Mouse (Mus musculus) ovary, postnatal 14 days (tissue): Measurements from ENCODE around the gene Fam193a.

Experiments
- DNase-seq: peaks from one replicate; pipeline ENCODE4 v3.0.0; 2022; ENCODE audit warnings: low spot score

Fam193a gene

DNA sequence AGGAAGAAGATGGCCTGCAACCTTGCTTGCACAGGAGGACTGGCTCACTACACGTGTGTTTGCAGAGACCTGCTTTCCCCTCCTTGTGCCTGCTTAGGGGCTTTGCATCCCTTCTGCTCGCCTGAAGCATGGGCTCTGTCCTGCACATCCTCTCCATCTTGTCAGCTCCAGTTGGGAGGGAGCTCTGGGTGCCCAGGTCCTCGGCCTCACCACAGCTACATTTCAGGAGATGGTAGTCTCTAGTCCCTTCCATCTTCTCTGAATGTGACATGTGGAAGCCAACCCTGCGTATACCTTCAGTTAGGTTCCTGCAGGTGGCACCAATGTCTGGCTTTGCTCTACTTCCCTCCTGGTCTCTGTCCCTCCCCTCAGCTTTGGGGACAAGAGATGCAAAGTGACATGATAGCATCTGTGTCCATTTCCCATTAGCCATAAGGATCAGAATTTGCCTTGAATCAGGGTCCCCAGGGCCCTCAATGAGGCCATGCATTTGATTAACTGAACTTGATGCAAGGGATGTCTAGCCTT, 154.3 kb downstream of the Fam193a start:
- no peak for DNase-seq

DNA sequence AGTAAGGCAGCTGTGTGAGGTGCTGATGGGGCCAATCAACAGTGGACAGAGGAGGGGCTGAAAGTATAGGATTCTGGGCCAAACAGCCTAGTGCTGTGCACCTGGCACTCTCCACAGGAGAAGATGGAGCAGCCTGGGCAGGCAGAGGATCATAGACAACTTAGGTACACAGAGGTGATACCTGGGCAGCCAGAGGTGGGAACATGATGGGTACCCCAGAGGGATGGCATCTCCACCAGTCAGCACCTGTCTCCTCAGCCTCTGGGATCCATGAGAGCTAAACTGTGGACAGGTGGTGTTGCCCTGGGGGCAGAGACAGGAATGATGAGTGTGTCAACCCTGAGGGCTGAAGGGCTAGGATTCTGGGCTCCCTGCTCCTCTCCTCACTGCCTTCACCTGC, 154.8 kb downstream of the Fam193a start:
- no peak for DNase-seq

- DNase-seq = peak; percentile 93
These were observed 156.1 kb downstream of the Fam193a start, which contains the start of gene Sh3bp2 for GRCm38 (mm10) chr5:34525663-34526476. Sh3bp2 (plus strand) TSS chr5:34525838.

DNA sequence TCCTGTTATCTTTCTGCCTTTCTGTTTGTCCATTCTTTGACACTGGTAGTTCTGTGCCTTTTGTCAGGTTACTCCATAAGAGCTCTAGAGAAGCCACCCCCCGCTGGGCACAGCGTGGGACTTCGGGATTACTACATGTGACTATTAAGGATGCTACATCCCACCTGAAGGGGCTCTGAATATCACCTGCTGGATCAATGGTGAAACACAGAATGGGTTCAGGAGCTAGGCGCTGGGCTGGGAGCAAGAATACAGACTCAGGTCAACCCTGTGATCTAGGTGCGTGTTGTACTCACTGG, 156.7 kb downstream of the Fam193a start:
- no peak for DNase-seq

DNA sequence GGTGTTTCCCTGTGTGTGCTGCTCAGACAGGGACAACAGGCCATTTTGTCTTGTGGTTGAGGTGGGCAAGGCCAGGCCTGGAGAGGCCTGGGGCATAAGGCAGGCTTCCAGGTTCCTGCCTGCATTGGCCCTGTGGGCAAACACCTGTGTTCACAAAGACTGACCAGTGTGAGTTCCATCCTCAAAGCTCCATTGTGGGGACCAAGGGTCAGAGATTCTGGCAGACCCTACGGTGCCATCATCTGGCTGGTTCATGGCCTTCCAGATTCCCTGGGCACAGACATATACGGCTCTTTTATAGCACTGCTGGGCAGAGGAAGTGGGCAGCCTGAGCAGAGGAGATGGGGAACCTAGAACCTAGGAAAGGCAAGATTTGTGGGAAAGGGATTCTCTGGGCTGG, 157.6 kb downstream of the Fam193a start:
- DNase-seq = no peak

GRCm38 (mm10) chr5:34528724-34529123, 159.0 kb downstream of the Fam193a start:
- no peak for DNase-seq

- no peak for DNase-seq
These were observed 160.4 kb downstream of the Fam193a start for GRCm38 (mm10) chr5:34530116-34530515.

- no peak for DNase-seq
These were observed 161.0 kb downstream of the Fam193a start for GRCm38 (mm10) chr5:34530687-34531086.

- no peak for DNase-seq
These were observed 163.3 kb downstream of the Fam193a start for GRCm38 (mm10) chr5:34533066-34533465.

GRCm38 (mm10) chr5:34533820-34534219, 164.1 kb downstream of the Fam193a start:
- DNase-seq = no peak

GRCm38 (mm10) chr5:34534776-34535581, 165.2 kb downstream of the Fam193a start:
- no peak for DNase-seq

GRCm38 (mm10) chr5:34535831-34536230, 166.1 kb downstream of the Fam193a start:
- DNase-seq = no peak
